Mouse (Mus musculus) lung, postnatal 0 days (tissue): Measurements from ENCODE around the gene Chaf1b. TPM values are rescaled to one million over a fixed set of nuclear protein-coding genes. Genes with fewer than 3 reads are reported as not detected.

Experiments
- ATAC-seq: fragments of 200-750 bp; cut with Nextera tagmentation; 2 replicates; pipeline ENCODE4 v1.8.0; 2017; ENCODE audit warnings: moderate library complexity
- DNase-seq: peaks from one replicate; pipeline ENCODE4 v3.0.0-alpha.2; 2016; ENCODE audit warnings: low spot score
- H3K27ac ChIP-seq: fragments of 300-500 bp; sonication (generic); 2 replicates; pipeline ENCODE4 v1.5.1; 2014; ENCODE audit warnings: antibody characterized with exemption, mild to moderate bottlenecking, low read length, mixed read lengths
- H3K27me3 ChIP-seq: fragments of 300-500 bp; sonication (generic); replicated peaks from 2 replicates; pipeline ENCODE4 v1.6.1; 2014; ENCODE audit warnings: low read length, mixed read lengths; ENCODE audit not compliant: insufficient read depth
- H3K36me3 ChIP-seq: fragments of 300-500 bp; sonication (generic); 2 replicates; pipeline ENCODE4 v1.6.1; 2014; ENCODE audit warnings: low read length, mixed read lengths; ENCODE audit not compliant: insufficient read depth
- H3K4me1 ChIP-seq: fragments of 300-500 bp; sonication (generic); 2 replicates; pipeline ENCODE4 v1.6.1; 2014; ENCODE audit warnings: antibody characterized with exemption, low read depth, low read length, mixed read lengths; ENCODE audit not compliant: insufficient read depth
- H3K4me2 ChIP-seq: fragments of 300-500 bp; sonication (generic); replicated peaks from 2 replicates; pipeline ENCODE4 v1.6.1; 2014; ENCODE audit warnings: low read depth, mild to moderate bottlenecking, low read length, moderate library complexity, mixed read lengths
- H3K4me3 ChIP-seq: fragments of 300-500 bp; sonication (generic); 2 replicates; pipeline ENCODE4 v1.5.1; 2014; ENCODE audit warnings: low read depth, low read length
- H3K9ac ChIP-seq: fragments of 300-500 bp; sonication (generic); replicated peaks from 2 replicates; pipeline ENCODE4 v1.6.1; 2014; ENCODE audit warnings: low read depth, mild to moderate bottlenecking
- H3K9me3 ChIP-seq: fragments of 300-500 bp; sonication (generic); 2 replicates; pipeline ENCODE4 v1.6.1; 2016; ENCODE audit warnings: low read length, mixed read lengths
- CTCF ChIP-seq: IDR thresholded peaks from 2 replicates; pipeline ENCODE4 v1.5.1; 2016; ENCODE audit warnings: antibody characterized with exemption, mild to moderate bottlenecking
- EP300 ChIP-seq: IDR thresholded peaks from 2 replicates; pipeline ENCODE4 v1.6.1; 2016; ENCODE audit warnings: antibody characterized with exemption, mild to moderate bottlenecking, control low read depth
- WGBS: fragments of 180-500 bp; shearing (Covaris S2); extraction: QIAGEN DNeasy Blood & Tissue Kit; methylation state at CpG from one replicate; pipeline ENCODE4 v1.1.7; 2014; 5-methylcytosine and 5-hydroxymethylcytosine counted together
- polyA plus RNA-seq: library from polyadenylated mRNA; unstranded; fragments of >200 nt; fragmentation: Nextera tagmentation; extraction: Ambion mirVana; gene quantifications from 2 replicates; pipeline ENCODE4 v1.2.1, GENCODE M21; 2015

Chaf1b gene
- 9.6 and 10.2 TPM in 2 replicates for polyA plus RNA-seq

DNA sequence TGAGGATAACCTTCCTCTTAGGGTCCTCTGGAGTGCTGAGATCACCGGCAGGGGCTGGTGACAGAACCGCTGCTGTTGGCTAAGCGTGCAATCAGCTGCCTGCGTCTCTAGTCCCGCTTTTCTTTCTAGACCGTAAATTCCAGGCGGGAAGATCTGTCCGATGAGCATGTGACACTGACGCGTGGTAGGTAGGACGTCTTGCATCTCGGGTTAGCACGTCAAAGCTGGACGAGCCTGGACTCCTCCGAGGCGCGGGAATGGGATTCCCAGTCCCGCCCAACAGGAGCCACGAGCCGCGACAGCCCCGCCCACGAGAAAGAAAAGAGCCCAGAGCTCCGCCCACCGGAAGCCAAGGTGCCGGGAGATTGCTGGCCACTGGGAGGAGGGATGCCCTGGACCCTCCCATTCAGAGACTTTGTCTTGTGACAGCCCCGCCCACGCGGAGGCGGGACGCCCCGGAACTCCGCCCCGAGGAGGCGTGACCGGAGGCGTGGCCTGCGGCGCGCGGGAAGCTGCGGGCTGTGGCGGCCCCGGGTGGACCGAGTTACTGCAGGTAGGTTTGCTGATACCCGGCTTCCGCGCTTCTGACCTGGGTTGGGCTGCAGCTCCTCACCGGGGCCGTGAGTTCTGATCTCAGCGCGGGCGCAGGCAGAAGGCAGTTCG lies at the start of gene Chaf1b:
Gene Chaf1b (plus strand): TSS at position 479 of the 663 bp plus-strand sequence.
- DNase-seq, result peak; percentile 99
- TF ChIP-seq CTCF, result no peak; the same call in none of the 2 replicates
- no peak for TF ChIP-seq EP300
- Histone ChIP-seq H3K36me3 (no peaks in the 10 kb centered on the region), H3K9ac (peak within 1 kb of the TSS; percentile 41), H3K27ac (no peak within 1 kb of the TSS), H3K9me3 (no peaks in the 10 kb centered on the region), H3K4me3 (peak within 1 kb of the TSS; percentile 80), H3K4me2 (peak within 1 kb of the TSS; percentile 98), H3K27me3 (no peaks in the 10 kb centered on the region), H3K4me1 (no peaks in the 10 kb centered on the region)
- ATAC-seq, result peak; percentile 98
- WGBS, result under 1% methylated on average over 46 of the region's 54 CpGs

DNA sequence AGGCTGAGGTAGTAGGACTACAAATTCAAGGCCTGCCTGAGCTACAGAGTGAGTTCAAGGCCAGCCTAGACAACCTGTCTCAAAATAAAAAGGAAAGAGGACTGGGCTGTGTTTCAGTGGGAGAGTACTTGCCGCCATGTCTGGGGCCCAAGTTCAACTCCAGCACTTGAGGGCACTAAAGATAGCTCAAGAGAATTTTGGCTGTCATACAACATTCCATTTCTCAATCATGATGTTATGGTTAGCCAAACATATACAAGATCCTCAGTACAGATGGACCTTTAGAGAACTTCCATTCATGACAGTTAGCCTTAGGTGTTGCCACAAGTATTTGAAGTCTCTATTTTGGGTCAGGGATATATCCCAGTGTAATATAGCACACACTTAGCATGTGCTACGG lies 49.6 kb upstream of the Chaf1b start:
- H3K4me1 ChIP-seq, result peaks cover 16% of the 10 kb centered on the region; the same call in 1 of the 2 replicates
- H3K9me3 ChIP-seq, result peaks cover 4% of the 10 kb centered on the region; the same call in 1 of the 2 replicates
- H3K4me2 ChIP-seq, result no peak overlapping the region
- no peak for ATAC-seq
- H3K36me3 ChIP-seq, result no peaks in the 10 kb centered on the region
- no peak overlapping the region for H3K9ac ChIP-seq
- H3K27ac ChIP-seq, result no peak overlapping the region
- DNase-seq, result peak; percentile 52
- H3K27me3 ChIP-seq, result no peaks in the 10 kb centered on the region
- WGBS, result 60% methylated on average over 2 of the region's 2 CpGs
- no peak for TF ChIP-seq EP300
- no peak for TF ChIP-seq CTCF
- H3K4me3 ChIP-seq, result no peak overlapping the region

DNA sequence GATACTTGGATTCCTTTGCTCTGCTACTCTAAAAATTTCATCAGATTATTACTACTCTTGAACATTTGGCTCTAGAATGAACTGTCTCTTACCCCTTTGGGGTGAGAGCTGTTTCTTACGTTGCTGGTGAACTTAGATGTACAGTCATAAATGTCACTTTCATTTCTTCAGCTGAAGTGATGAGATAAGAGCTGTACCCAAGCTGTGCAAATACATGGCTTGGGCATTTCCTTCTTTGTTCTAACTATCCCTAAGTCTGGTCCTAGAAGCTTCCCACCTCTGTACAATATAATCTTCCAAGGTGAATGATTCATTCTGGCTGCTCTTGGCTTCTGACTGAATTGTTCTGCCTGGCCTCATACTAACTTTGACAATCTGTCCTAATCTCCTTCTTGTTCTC lies 44.7 kb upstream of the Chaf1b start:
- Histone ChIP-seq H3K27ac (no peak overlapping the region), H3K36me3 (no peaks in the 10 kb centered on the region), H3K9me3 (peaks cover 4% of the 10 kb centered on the region; the same call in 1 of the 2 replicates), H3K4me3 (no peak overlapping the region), H3K27me3 (no peaks in the 10 kb centered on the region), H3K4me1 (peaks cover 9% of the 10 kb centered on the region; the same call in 1 of the 2 replicates), H3K9ac (no peak overlapping the region), H3K4me2 (no peak overlapping the region)
- 64% methylated on average over 1 of the region's 1 CpGs for WGBS
- TF ChIP-seq EP300 (no peak), CTCF (no peak)
- ATAC-seq (no peak), DNase-seq (no peak)

DNA sequence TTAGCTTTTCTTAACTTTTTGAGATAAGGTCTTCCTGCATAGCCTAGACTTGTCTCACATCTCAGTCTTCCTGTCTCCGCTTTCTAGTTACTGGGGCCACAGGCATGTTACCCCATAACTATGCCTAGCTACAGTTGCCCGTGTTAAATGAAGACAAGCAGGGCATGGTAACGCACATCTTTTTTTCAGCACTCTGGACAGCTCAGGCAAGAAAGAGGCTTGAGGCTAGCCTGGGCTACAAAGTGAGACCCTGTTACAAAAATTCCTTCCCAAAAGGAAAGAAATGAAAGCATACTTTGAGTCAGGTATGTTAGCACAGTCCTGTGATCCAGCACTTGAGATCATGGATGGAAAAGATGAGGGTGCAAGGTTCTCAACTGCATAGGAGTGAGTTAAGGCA lies 33.2 kb upstream of the Chaf1b start:
- H3K9me3 ChIP-seq, result no peaks in the 10 kb centered on the region
- 96% methylated on average over 3 of the region's 3 CpGs for WGBS
- H3K9ac ChIP-seq, result no peak overlapping the region
- TF ChIP-seq CTCF (no peak), EP300 (no peak)
- H3K27me3 ChIP-seq, result no peaks in the 10 kb centered on the region
- H3K4me3 ChIP-seq, result no peak overlapping the region
- H3K4me1 ChIP-seq, result no peaks in the 10 kb centered on the region
- DNase-seq (no peak), ATAC-seq (0 out of 2 replicates have a peak, but pooled peaks have one; percentile 17)
- peaks cover 17% of the 10 kb centered on the region for H3K36me3 ChIP-seq
- H3K27ac ChIP-seq, result no peak overlapping the region
- H3K4me2 ChIP-seq, result no peak overlapping the region

DNA sequence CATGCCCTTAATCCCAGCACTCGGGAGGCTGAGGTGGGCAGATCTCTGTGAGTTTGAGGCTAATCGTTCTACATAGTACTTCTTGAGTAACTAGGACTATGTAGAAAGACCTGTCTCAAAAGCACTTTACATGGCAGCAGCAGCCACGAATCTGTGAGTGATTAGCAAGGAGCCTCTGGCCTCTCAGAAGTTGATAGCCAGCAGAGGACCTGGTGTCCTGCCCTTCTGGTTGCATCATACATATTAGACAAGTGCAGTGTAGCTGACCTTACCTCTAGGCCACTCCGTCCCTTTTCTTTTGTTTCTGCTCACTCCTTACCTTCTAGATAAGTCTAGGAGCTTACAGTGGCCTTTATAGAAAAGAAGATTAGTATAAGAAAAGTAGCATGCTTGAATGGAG lies 23.7 kb upstream of the Chaf1b start:
- no peaks in the 10 kb centered on the region for H3K4me1 ChIP-seq
- WGBS, result 73% methylated on average over 4 of the region's 4 CpGs
- H3K9ac ChIP-seq, result no peak overlapping the region
- H3K36me3 ChIP-seq, result peaks cover 34% of the 10 kb centered on the region
- H3K9me3 ChIP-seq, result no peaks in the 10 kb centered on the region
- H3K4me2 ChIP-seq, result no peak overlapping the region
- no peak overlapping the region for H3K4me3 ChIP-seq
- H3K27ac ChIP-seq, result no peak overlapping the region
- TF ChIP-seq EP300 (no peak), CTCF (no peak)
- no peaks in the 10 kb centered on the region for H3K27me3 ChIP-seq
- no peak for DNase-seq
- no peak for ATAC-seq

DNA sequence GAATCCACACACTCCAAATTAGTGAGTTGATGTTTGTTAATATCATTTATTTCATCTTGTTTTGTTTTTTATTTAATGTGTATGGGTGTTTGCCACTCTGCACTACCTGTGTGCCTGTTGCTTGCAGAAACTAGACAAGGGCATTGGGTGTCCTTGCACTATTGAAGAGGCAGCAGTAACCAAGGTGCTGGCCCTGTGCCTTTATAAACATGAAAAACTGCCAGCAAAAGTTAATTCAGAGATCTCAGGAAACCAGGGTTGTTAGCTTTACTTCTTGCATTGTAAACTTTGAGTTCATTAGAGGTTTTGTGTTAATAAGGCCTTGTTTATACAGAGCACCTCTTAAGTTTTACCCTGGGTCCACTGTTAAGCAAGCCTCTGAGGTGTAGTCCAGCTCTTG lies 23.0 kb upstream of the Chaf1b start:
- Histone ChIP-seq H3K4me3 (no peak overlapping the region), H3K9ac (no peak overlapping the region), H3K36me3 (peaks cover 35% of the 10 kb centered on the region), H3K27ac (no peak overlapping the region), H3K9me3 (no peaks in the 10 kb centered on the region), H3K4me2 (no peak overlapping the region), H3K27me3 (no peaks in the 10 kb centered on the region), H3K4me1 (no peaks in the 10 kb centered on the region)
- DNase-seq (peak; percentile 12), ATAC-seq (peak; percentile 53; the same call in 1 of the 2 replicates)
- TF ChIP-seq EP300 (no peak), CTCF (no peak)
